Mouse (Mus musculus): ENCODE results near the gene Rhof.

The Rhof gene

GRCm38 (mm10) chr5:123152901-123153300 lies 20.4 kb upstream of the Rhof start:
- ChIA-PET POLR2A (interaction anchor here (0.6 to 10.4 kb wide), 10 partner anchors 9 to 299 kb away, joined by 3 to 233 read pairs (median 4); partner anchors contain the start of genes Rhof (in 3 of the 4) and Setd1b (in 1 of the 4)), CTCF (interaction anchor here (0.6 to 7.2 kb wide), 7 partner anchors 14 to 242 kb away, joined by 3 to 187 read pairs (median 5); partner anchors contain the start of genes Rhof (in 3 of the 4) and Mlxip (in 1 of the 4))

- POLR2A ChIA-PET, result interaction anchor here in 3 of 4 experiments (1.5 to 11.4 kb wide), 5 partner anchors 7 to 76 kb away, joined by 4 to 473 read pairs (median 135); partner anchors contain the start of genes Rhof (in 3 of the 3) and Setd1b (in 2 of the 3)
- CTCF ChIA-PET, result interaction anchor here in 2 of 4 experiments (2.8 to 7.1 kb wide), 3 partner anchors 17 to 20 kb away, joined by 30 to 427 read pairs (median 82); partner anchors contain the start of gene Rhof (in 2 of the 2)
These were observed 19.3 kb upstream of the Rhof start for GRCm38 (mm10) chr5:123151707-123152362.

GRCm38 (mm10) chr5:123151077-123151476 lies 18.6 kb upstream of the Rhof start:
- ChIA-PET POLR2A (interaction anchor here (0.6 to 11.4 kb wide), 14 partner anchors 8 to 78 kb away, joined by 3 to 473 read pairs (median 16); partner anchors contain the start of genes Rhof (in 4 of the 4) and Setd1b (in 2 of the 4)), CTCF (interaction anchor here (0.6 to 7.1 kb wide), 20 partner anchors 7 to 1145 kb away, joined by 3 to 427 read pairs (median 8); partner anchors contain the start of genes Rhof (in 4 of the 4) and Setd1b (in 1 of the 4))

- CTCF ChIA-PET, result interaction anchor here (0.6 to 7.1 kb wide), 34 partner anchors 7 to 1145 kb away, joined by 3 to 427 read pairs (median 7); partner anchors contain the start of genes Rhof (in 4 of the 4), Setd1b (in 2 of the 4), Psmd9 (in 1 of the 4) and Wdr66 (in 1 of the 4)
These were observed 18.1 kb upstream of the Rhof start for GRCm38 (mm10) chr5:123150641-123151040.

GRCm38 (mm10) chr5:123149451-123150400 lies 17.2 kb upstream of the Rhof start:
- POLR2A ChIA-PET, result interaction anchor here (0.6 to 11.4 kb wide), 56 partner anchors 8 to 1308 kb away, joined by 3 to 473 read pairs (median 4); partner anchors contain the start of genes Rhof (in 4 of the 4), Setd1b (in 3 of the 4), Psmd9 (in 2 of the 4) and Orai1 (in 1 of the 4)

More at GRCm38 (mm10) chr5:123150641-123151040, 18.1 kb upstream of the Rhof start:
- POLR2A ChIA-PET, result interaction anchor here (0.6 to 11.4 kb wide), 25 partner anchors 8 to 851 kb away, joined by 3 to 473 read pairs (median 6); partner anchors contain the start of genes Rhof (in 4 of the 4), Setd1b (in 2 of the 4), Orai1 (in 1 of the 4) and Psmd9 (in 1 of the 4)

GRCm38 (mm10) chr5:123148073-123148722 lies 15.7 kb upstream of the Rhof start:
- ChIA-PET CTCF (interaction anchor here (0.7 to 7.1 kb wide), 15 partner anchors 10 to 465 kb away, joined by 3 to 427 read pairs (median 7); partner anchors contain the start of gene Rhof (in 4 of the 4)), POLR2A (interaction anchor here (0.6 to 11.4 kb wide), 12 partner anchors 11 to 857 kb away, joined by 3 to 473 read pairs (median 8); partner anchors contain the start of genes Rhof (in 4 of the 4) and Setd1b (in 2 of the 4))

More at GRCm38 (mm10) chr5:123149451-123150400, 17.2 kb upstream of the Rhof start:
- CTCF ChIA-PET, result interaction anchor here (0.5 to 7.1 kb wide), 95 partner anchors 8 to 1214 kb away, joined by 3 to 427 read pairs (median 5); partner anchors contain the start of genes Rhof (in 4 of the 4), Orai1 (in 2 of the 4), Psmd9 (in 2 of the 4) and Setd1b (in 2 of the 4)

GRCm38 (mm10) chr5:123147569-123147968 lies 15.1 kb upstream of the Rhof start:
- ChIA-PET POLR2A (interaction anchor here (0.5 to 11.4 kb wide), 8 partner anchors 11 to 249 kb away, joined by 3 to 473 read pairs (median 8); partner anchors contain the start of genes Rhof (in 4 of the 4) and Setd1b (in 2 of the 4)), CTCF (interaction anchor here in 3 of 4 experiments (0.6 to 7.1 kb wide), 10 partner anchors 8 to 84 kb away, joined by 3 to 427 read pairs (median 3); partner anchors contain the start of gene Rhof (in 2 of the 3))

GRCm38 (mm10) chr5:123146357-123146756 lies 13.9 kb upstream of the Rhof start:
- POLR2A ChIA-PET, result interaction anchor here (0.8 to 11.4 kb wide), 5 partner anchors 9 to 28 kb away, joined by 3 to 473 read pairs (median 3); partner anchors contain the start of genes Rhof (in 2 of the 4) and Setd1b (in 2 of the 4)
- CTCF ChIA-PET, result interaction anchor here (0.5 to 7.1 kb wide), 9 partner anchors 9 to 66 kb away, joined by 3 to 427 read pairs (median 9); partner anchors contain the start of gene Rhof (in 3 of the 4)

GRCm38 (mm10) chr5:123144746-123145590 lies 12.5 kb upstream of the Rhof start:
- CTCF ChIA-PET, result interaction anchor here in 3 of 4 experiments (1.9 to 7.1 kb wide), 6 partner anchors 10 to 27 kb away, joined by 8 to 427 read pairs (median 11); partner anchors contain the start of gene Rhof (in 2 of the 3)
- POLR2A ChIA-PET, result interaction anchor here in 3 of 4 experiments (0.6 to 11.4 kb wide), 6 partner anchors 8 to 255 kb away, joined by 3 to 473 read pairs (median 4); partner anchors contain the start of genes Rhof (in 2 of the 3) and Setd1b (in 2 of the 3)

GRCm38 (mm10) chr5:123143971-123144745 lies 11.7 kb upstream of the Rhof start:
- ChIA-PET POLR2A (interaction anchor here in 3 of 4 experiments (0.6 to 11.4 kb wide), 7 partner anchors 7 to 367 kb away, joined by 3 to 473 read pairs (median 3); partner anchors contain the start of genes Rhof (in 2 of the 3), Setd1b (in 2 of the 3) and Orai1 (in 1 of the 3)), CTCF (interaction anchor here in 2 of 4 experiments (0.5 to 3.8 kb wide), 7 partner anchors 10 to 71 kb away, joined by 3 to 30 read pairs (median 3); partner anchors contain the start of gene Rhof (in 1 of the 2))

- ChIA-PET POLR2A (interaction anchor here in 3 of 4 experiments (0.6 to 11.4 kb wide), 13 partner anchors 7 to 423 kb away, joined by 3 to 473 read pairs (median 3); partner anchors contain the start of genes Rhof (in 2 of the 3), Setd1b (in 2 of the 3) and Orai1 (in 1 of the 3)), CTCF (interaction anchor here (0.5 to 3.8 kb wide), 10 partner anchors 10 to 187 kb away, joined by 3 to 30 read pairs (median 4); partner anchors contain the start of gene Rhof (in 2 of the 4))
These were observed 10.9 kb upstream of the Rhof start for GRCm38 (mm10) chr5:123143251-123143970.

- ChIA-PET CTCF (interaction anchor here (0.8 to 3.8 kb wide), 12 partner anchors 7 to 186 kb away, joined by 3 to 30 read pairs (median 3); partner anchors contain the start of gene Rhof (in 3 of the 4)), POLR2A (interaction anchor here in 3 of 4 experiments (0.6 to 11.5 kb wide), 25 partner anchors 4 to 617 kb away, joined by 3 to 473 read pairs (median 3); partner anchors contain the start of genes Rhof (in 2 of the 3), Setd1b (in 2 of the 3), Orai1 (in 1 of the 3) and Wdr66 (in 1 of the 3))
These were observed 10.0 kb upstream of the Rhof start, which contains the start of gene Setd1b for GRCm38 (mm10) chr5:123142161-123143157. Setd1b (plus strand) TSS chr5:123142193.

Data from embryonic stem cell, embryonic (primary cell).